Mouse (Mus musculus): ENCODE measurements around the gene Olfr545.

Gene Olfr545

DNA sequence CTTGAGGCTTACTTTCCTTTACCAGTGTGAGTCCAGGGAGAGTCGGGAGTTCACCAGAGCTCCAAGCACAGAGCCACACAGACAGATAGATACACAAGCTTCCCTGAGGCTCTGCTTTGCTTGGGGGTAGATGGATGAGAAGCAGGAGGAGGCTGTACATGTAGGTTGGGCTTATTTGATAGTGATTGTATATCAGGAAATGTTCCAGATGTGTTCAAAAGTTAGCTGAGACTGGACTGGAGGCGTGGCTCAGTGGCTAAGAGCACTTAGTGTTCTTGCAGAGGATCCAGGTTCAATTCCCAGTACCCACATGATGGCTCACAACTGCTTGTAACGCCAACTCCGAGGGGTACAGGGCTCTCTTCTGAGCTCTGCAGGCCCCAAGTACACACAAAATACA is 20.9 kb downstream of the Olfr545 start:
- DNase-seq: no peak

DNA sequence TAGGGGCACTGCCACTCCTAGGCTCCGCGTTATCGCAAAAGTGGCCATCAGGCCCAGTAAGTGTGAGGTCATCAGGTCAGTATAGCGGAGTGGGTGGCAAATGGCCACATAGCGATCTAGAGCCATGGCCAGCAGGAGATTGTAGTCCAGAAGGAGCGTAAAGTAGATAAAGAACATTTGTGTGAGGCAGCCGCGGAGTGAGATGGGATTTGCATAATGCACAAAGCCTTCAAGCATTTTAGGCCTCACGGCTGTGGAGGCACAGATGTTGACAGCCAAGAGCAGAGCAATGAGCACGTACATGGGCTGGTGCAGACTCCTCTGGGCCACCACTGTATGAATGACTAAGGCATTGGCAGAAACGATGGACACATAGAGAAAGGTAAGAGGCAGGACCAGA is 22.0 kb downstream of the Olfr545 start:
- no peak for DNase-seq

DNA sequence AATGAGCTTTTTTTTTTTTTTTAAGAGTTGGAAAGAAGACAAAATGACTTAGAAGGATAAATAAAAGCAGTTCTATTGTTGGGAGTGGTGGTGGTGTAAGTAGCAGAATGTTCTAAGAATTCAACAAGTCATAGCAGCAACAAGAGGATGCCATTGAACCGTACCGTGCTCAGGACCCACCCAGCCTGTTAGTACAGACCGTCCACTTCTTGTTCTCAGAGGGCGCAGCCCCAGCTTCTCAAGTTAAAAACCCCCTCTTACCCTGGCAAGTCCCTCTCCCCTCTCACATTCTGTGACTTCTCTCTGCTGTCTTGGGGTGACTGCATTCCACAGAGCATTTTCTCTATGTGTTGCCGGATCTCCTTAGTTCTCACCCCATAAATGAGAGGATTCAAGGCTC is 22.8 kb downstream of the Olfr545 start:
- DNase-seq: no peak

DNA sequence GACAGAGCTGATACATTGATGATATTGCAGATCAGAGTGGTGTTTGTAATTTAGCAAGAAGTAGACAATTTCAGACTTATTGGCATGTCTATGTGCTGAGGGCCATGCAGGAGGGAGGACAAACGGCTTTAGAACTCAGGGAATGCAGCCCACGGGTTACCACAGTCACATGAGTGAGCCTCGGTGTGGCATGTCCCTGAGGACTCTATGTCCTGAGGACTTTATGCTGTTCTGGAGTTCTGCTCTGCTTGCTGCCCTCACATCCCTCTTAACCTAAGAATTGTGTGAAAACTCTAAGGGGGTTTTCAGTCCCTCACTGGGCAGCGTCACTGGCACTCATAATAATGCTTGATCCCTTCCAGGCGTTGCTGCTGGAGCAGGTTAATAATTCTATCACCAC is 26.7 kb downstream of the Olfr545 start:
- no peak for DNase-seq

DNA sequence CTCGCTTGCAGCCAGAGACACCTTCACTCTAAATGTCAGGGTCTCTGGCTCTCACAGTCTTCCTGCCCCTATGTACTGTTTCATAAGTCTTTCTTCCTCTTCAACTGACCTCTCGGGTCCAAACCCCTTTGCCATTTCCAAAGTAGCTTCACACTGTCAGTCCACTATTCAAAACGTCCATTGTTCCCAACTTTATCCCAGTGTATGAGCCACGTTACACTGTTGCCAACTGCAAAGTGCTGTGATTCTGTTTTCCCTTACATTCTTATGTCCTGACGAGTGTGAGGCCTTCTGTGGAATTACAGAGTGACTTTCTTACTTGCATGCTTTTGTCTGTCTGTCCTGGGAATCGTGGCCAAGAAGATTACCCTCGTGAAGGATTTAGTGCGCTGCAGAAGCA is 31.8 kb downstream of the Olfr545 start:
- DNase-seq: no peak

DNA sequence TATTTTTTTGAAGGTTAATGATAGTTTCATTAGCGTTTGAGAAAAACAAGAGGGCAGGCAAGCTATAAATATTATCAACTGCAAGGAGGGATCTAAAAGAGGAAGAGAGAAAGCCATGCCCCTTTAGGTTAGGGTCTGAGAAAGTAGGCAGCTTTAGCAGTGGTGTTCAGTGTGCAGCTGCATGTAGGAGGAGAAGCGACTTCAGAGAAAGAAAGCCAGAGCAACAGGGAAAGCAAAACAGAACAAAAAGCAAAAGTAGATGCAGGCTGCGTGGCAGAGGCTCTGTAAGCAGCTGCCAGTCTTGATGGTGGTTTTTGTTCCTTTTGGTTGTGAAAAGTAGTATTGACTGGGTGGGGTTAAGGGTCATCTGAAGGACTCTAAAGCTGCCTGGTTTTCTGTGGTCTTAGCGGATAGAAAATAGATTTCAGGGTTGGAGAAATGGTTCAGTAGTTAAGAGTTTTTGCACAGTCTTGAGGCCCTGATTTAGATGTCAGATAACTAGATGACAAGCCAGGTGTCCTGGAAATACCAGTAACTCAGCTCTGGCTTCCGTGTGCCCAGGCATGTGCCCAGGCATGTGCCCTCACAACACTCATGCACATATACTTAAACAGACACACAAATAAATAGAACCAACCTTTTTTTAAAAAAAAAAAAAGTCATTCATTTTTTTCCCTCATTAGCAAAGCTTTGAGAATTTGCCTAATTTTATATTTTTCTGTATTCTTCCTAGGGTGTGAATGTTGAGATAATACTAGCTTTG is 40.6 kb downstream of the Olfr545 start:
- no peak for DNase-seq

DNA sequence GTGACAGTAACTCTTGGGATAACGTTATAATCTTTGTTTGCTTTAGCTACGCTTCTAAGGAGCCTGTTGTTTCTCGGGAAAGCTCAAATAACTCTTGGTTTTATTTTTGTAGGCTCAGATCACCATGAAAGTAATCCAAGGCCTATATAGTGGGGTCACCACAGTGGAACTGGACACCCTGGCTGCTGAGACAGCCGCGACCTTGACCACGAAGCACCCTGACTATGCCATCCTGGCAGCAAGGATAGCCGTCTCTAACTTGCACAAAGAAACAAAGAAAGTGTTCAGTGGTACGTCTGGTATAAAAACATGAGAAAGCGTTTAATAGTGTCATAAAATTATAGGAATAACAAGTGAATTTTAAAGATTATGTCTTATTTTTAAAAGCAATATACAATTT is 52.9 kb downstream of the Olfr545 start:
- DNase-seq: no peak

DNA sequence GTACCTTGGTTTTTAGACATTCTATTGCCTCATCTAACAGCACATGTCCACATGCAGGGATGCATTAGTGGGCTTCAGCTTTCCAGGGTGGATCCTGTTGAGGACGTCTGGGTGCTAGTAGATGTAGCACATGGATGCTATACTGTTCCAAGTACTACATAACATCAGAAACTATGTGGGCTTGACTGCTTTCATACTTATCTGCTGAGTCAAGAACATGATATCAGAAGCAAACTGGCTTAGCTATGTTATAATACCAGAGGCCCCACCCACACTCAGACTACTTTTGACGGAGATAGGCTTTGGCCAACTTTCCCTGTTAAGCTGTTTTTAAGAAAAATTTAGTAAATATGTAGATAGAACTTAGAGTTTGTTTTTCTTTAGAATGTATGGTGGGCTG is 55.1 kb downstream of the Olfr545 start:
- DNase-seq: no peak

DNA sequence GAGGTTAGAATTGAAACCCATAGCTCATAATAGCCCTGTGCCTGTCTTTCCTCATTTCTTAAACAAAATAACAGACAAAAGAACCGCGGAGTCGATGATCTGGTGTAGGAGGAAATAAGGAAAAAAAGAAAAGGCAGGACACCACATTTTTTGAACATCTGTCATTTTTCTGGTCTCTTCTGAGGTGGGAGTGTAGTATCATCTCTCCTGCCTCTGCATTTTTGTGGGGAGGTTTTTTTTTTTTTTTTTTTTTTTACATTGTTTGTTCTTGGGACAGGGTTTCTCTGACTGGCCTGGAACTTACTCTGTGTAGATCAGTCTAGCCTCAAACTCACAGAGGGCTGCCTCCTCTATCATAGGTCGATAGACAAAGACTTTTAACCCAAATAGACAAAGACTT is 56.9 kb downstream of the Olfr545 start:
- DNase-seq: no peak

DNA sequence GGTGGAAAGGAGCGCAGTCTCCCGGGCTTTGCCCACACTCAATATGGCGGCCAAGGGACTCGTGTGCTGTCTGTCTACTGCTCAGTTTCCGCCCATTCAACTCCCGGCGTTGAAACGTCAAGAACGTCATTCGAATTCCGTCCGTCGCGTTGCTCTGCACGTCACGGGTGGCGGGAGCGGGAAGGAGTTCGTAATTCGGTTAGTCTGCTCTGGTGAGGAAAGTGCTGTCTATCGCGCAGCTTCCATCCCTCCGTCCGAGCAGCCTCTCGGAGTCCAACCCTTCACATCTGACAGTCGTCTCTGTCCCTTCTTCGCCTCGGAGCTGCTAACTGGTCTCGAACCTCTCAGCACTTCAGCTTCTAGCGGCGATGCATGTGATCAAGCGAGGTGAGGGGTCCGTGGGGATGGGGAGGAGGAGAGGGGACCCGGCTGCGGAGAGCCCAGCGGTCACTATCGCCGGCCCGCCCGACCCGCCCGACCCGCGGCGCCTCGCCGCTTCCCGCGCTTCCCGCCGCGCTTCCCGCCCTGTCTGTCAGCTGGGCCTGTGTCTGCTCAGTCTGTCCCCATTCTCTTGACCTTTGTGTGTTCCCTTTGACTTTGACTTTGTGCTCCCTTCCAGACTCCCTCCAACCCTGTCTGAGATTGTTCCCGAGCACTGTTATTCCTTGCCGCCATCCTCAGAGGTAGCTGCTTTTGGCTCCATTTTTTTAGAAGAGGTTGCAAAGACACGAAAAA is 57.5 kb downstream of the Olfr545 start, which contains the start of gene Rrm1:
Gene Rrm1 (plus strand): TSS at position 39 of the 735 bp plus-strand sequence.
- peak; percentile 94 for DNase-seq
